Mouse (Mus musculus) MEL (cell line): Measurements from ENCODE around the gene Specc1l. TPM values are rescaled to one million over a fixed set of nuclear protein-coding genes. Genes with fewer than 3 reads are reported as not detected.

Experiments
- DNase-seq: peaks from one replicate; pipeline ENCODE4 v3.0.0; 2011; ENCODE audit warnings: low read depth, low spot score
- H3K27ac ChIP-seq: 2 replicates; pipeline ENCODE4 v1.5.1; 2012; ENCODE audit warnings: low read depth, mild to moderate bottlenecking, control low read depth, low read length, moderate library complexity; ENCODE audit not compliant: control insufficient read depth
- H3K27me3 ChIP-seq, 2 experiments: fragments of 150-350 bp in 1 of 2; sonication (generic) in 1 of 2; 2 replicates each; pipeline ENCODE4 v1.6.1; 2012; ENCODE audit warnings: low read length in 2 of 2, mild to moderate bottlenecking in 2 of 2, improper control_type of control experiment in 1 of 2, moderate library complexity in 1 of 2; ENCODE audit not compliant: insufficient read depth in 2 of 2, control insufficient read depth in 1 of 2
- H3K36me3 ChIP-seq, 2 experiments: 2 replicates each; pipeline ENCODE4 v1.6.1; 2012 to 2014; ENCODE audit warnings: low read length in 2 of 2, improper control_type of control experiment in 1 of 2, inconsistent platforms in 1 of 2, mild to moderate bottlenecking in 1 of 2; ENCODE audit not compliant: insufficient read depth in 2 of 2, control insufficient read depth in 1 of 2
- H3K4me1 ChIP-seq, 2 experiments: fragments of 150-350 bp in 1 of 2; sonication (generic) in 1 of 2; 2 replicates each; pipeline ENCODE4 v1.6.1; 2012; ENCODE audit warnings: low read length in 2 of 2, improper control_type of control experiment in 1 of 2, mild to moderate bottlenecking in 1 of 2; ENCODE audit not compliant: insufficient read depth in 2 of 2, control insufficient read depth in 1 of 2
- H3K4me3 ChIP-seq, 2 experiments: fragments of 150-350 bp in 1 of 2; sonication (generic) in 1 of 2; 2 replicates each; pipeline ENCODE4 v1.5.1; 2012; ENCODE audit warnings: low read depth in 2 of 2, low read length in 2 of 2, mild to moderate bottlenecking in 2 of 2, moderate library complexity in 2 of 2, control low read depth in 1 of 2, improper control_type of control experiment in 1 of 2; ENCODE audit not compliant: control insufficient read depth in 1 of 2, insufficient read depth in 1 of 2
- H3K79me2 ChIP-seq: 2 replicates; pipeline ENCODE4 v1.6.1; 2012; ENCODE audit warnings: mild to moderate bottlenecking, low read length, moderate library complexity; ENCODE audit not compliant: control insufficient read depth, poor library complexity, insufficient read depth
- H3K9ac ChIP-seq: 2 replicates; pipeline ENCODE4 v1.6.1; 2012; ENCODE audit warnings: low read depth, mild to moderate bottlenecking, control low read depth, low read length, moderate library complexity; ENCODE audit not compliant: control insufficient read depth, poor library complexity, severe bottlenecking
- H3K9me3 ChIP-seq: fragments of 150-350 bp; sonication (generic); replicated peaks from 2 replicates; pipeline ENCODE4 v1.6.1; 2012; ENCODE audit warnings: mild to moderate bottlenecking, low read length, improper control_type of control experiment, moderate library complexity; ENCODE audit not compliant: insufficient read depth
- BHLHE40 ChIP-seq: IDR thresholded peaks from 2 replicates; pipeline ENCODE4 v1.6.1; 2012; ENCODE audit warnings: low read depth, mild to moderate bottlenecking, inconsistent platforms, low read length, improper control_type of control experiment, borderline replicate concordance
- CHD1 ChIP-seq: IDR thresholded peaks from 2 replicates; pipeline ENCODE4 v1.6.1; 2012; ENCODE audit warnings: low read depth, mild to moderate bottlenecking, inconsistent platforms, low read length, improper control_type of control experiment
- CHD2 ChIP-seq: IDR thresholded peaks from 2 replicates; pipeline ENCODE4 v1.6.1; 2011; ENCODE audit warnings: low read length, improper control_type of control experiment
- CTCF ChIP-seq, 3 experiments: IDR thresholded peaks in 2 of 3; conservative IDR thresholded peaks in 1 of 3; 2 replicates each; pipeline ENCODE4 v1.5.1; 2011 to 2012; ENCODE audit warnings: low read length in 3 of 3, low read depth in 2 of 3, mild to moderate bottlenecking in 2 of 3, improper control_type of control experiment in 1 of 3, inconsistent platforms in 1 of 3, mixed read lengths in 1 of 3, moderate library complexity in 1 of 3; ENCODE audit not compliant: control insufficient read depth in 1 of 3, insufficient read depth in 1 of 3, poor library complexity in 1 of 3, severe bottlenecking in 1 of 3
- E2F4 ChIP-seq: IDR thresholded peaks from 2 replicates; pipeline ENCODE4 v1.6.1; 2011; ENCODE audit warnings: low read depth, low read length, improper control_type of control experiment, borderline replicate concordance
- ELF1 ChIP-seq: IDR thresholded peaks from 2 replicates; pipeline ENCODE4 v1.6.1; 2014; ENCODE audit warnings: low read depth, mild to moderate bottlenecking, inconsistent platforms, low read length, improper control_type of control experiment, moderate library complexity
- EP300 ChIP-seq, 2 experiments: IDR thresholded peaks; 2 replicates each; pipeline ENCODE4 v1.6.1; 2011; ENCODE audit warnings: improper control_type of control experiment in 2 of 2, low read length in 2 of 2, low read depth in 1 of 2, mild to moderate bottlenecking in 1 of 2
- ETS1 ChIP-seq: IDR thresholded peaks from 2 replicates; pipeline ENCODE4 v1.6.1; 2012; ENCODE audit warnings: low read depth, mild to moderate bottlenecking, inconsistent platforms, low read length, improper control_type of control experiment, moderate library complexity
- GATA1 ChIP-seq: IDR thresholded peaks from 2 replicates; pipeline ENCODE4 v1.6.1; 2011; ENCODE audit warnings: low read depth, low read length, improper control_type of control experiment
- JUND ChIP-seq: IDR thresholded peaks from 2 replicates; pipeline ENCODE4 v1.6.1; 2011; ENCODE audit warnings: low read depth, mild to moderate bottlenecking, improper control_type of control experiment, low read length
- MAFK ChIP-seq: IDR thresholded peaks from 2 replicates; pipeline ENCODE4 v1.6.1; 2011; ENCODE audit warnings: low read depth, mild to moderate bottlenecking, low read length, improper control_type of control experiment, borderline replicate concordance
- MAX ChIP-seq: IDR thresholded peaks from 2 replicates; pipeline ENCODE4 v1.6.1; 2011; ENCODE audit warnings: low read length, improper control_type of control experiment
- MXI1 ChIP-seq: IDR thresholded peaks from 2 replicates; pipeline ENCODE4 v1.6.1; 2011; ENCODE audit warnings: mild to moderate bottlenecking, low read depth, low read length, improper control_type of control experiment
- NELFE ChIP-seq: IDR thresholded peaks from 2 replicates; pipeline ENCODE4 v1.6.1; 2011; ENCODE audit warnings: low read depth, low read length, improper control_type of control experiment
- POLR2A ChIP-seq, 2 experiments: IDR thresholded peaks; 2 replicates each; pipeline ENCODE4 v1.6.1; 2011 to 2012; ENCODE audit warnings: low read length in 2 of 2, mild to moderate bottlenecking in 2 of 2, control low read depth in 1 of 2, improper control_type of control experiment in 1 of 2, low read depth in 1 of 2, moderate library complexity in 1 of 2; ENCODE audit not compliant: control insufficient read depth in 1 of 2, insufficient read depth in 1 of 2, poor library complexity in 1 of 2
- POLR2AphosphoS2 ChIP-seq: IDR thresholded peaks from 2 replicates; pipeline ENCODE4 v1.6.1; 2011; ENCODE audit warnings: low read length, improper control_type of control experiment
- POLR2AphosphoS5 ChIP-seq: IDR thresholded peaks from 2 replicates; pipeline ENCODE4 v1.6.1; 2012; ENCODE audit warnings: low read depth, borderline replicate concordance, mild to moderate bottlenecking, inconsistent platforms, low read length, moderate library complexity, mixed read lengths
- RAD21 ChIP-seq: IDR thresholded peaks from 2 replicates; pipeline ENCODE4 v1.6.1; 2011; ENCODE audit warnings: mild to moderate bottlenecking, low read depth, low read length, improper control_type of control experiment
- SMC3 ChIP-seq: IDR thresholded peaks from 2 replicates; pipeline ENCODE4 v1.6.1; 2011; ENCODE audit warnings: low read depth, low read length, improper control_type of control experiment
- TCF12 ChIP-seq: IDR thresholded peaks from 2 replicates; pipeline ENCODE4 v1.6.1; 2014; ENCODE audit warnings: low read depth, mild to moderate bottlenecking, inconsistent platforms, low read length, improper control_type of control experiment, moderate library complexity
- USF1 ChIP-seq: IDR thresholded peaks from 2 replicates; pipeline ENCODE4 v1.6.1; 2014; ENCODE audit warnings: low read depth, mild to moderate bottlenecking, inconsistent platforms, low read length, improper control_type of control experiment, moderate library complexity
- USF2 ChIP-seq, 2 experiments: IDR thresholded peaks; 2 replicates each; pipeline ENCODE4 v1.6.1; 2011 to 2012; ENCODE audit warnings: improper control_type of control experiment in 2 of 2, low read length in 2 of 2, borderline replicate concordance in 1 of 2, inconsistent platforms in 1 of 2, low read depth in 1 of 2, mild to moderate bottlenecking in 1 of 2; ENCODE audit not compliant: insufficient read depth in 1 of 2
- ZC3H11A ChIP-seq: IDR thresholded peaks from 2 replicates; pipeline ENCODE4 v1.6.1; 2012; ENCODE audit warnings: low read depth, mild to moderate bottlenecking, inconsistent platforms, low read length, improper control_type of control experiment
- polyA plus RNA-seq, 2 experiments: library from polyadenylated mRNA; stranded (reverse) in 1 of 2; unstranded in 1 of 2; fragments of >175 nt in 1 of 2; fragments of >200 nt in 1 of 2; gene quantifications; 2 replicates each; pipeline versions ENCODE4 v1.2.1 to v1.2.4; 2012; ENCODE audit warnings: low replicate concordance in 2 of 2, low read depth in 1 of 2; ENCODE audit not compliant: insufficient read length in 2 of 2, insufficient read depth in 1 of 2, missing spikeins in 1 of 2
- total RNA-seq: library from RNA; depleted of rRNA; stranded (reverse); fragments of 300-350 nt; gene quantifications from 2 replicates; pipeline ENCODE4 v1.2.3, GENCODE M21; 2012

Specc1l gene
- total and polyA plus RNA-seq, 3 experiments, result 12.3 to 30.6 (median 15.1) TPM

DNA sequence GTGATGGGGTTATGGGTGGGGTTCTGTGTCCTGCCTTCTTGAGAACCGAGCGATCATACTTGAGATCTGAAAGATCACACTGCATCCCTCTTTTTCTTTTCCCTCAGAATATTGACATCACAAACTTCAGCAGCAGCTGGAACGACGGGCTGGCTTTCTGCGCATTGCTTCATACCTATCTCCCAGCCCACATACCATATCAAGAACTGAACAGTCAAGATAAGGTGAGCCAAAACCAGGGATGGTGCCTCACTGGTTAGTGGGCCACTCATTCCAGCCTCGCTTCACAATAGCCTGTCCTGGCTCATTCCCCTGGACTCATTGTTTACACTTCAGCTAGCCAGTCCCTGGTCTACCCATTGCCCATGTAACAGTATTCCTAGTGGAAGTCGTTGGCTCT is 95.3 kb downstream of the Specc1l start:
- Histone ChIP-seq H3K79me2 (no peaks in the 10 kb centered on the region), H3K36me3 (peaks cover 0 to 33% of the 10 kb centered on the region in 2 experiments; a peak in 2 of 4 replicates), H3K4me1 (peaks cover 17 to 31% of the 10 kb centered on the region in 2 experiments), H3K27ac (no peak overlapping the region), H3K9ac (no peak overlapping the region), H3K4me3 (no peak overlapping the region), H3K27me3 (no peaks in the 10 kb centered on the region), H3K9me3 (no peaks in the 10 kb centered on the region)
- TF ChIP-seq BHLHE40 (no peak), GATA1 (no peak), POLR2A (IDR thresholded peaks at IDR 0.05; ENCODE audit: control insufficient read depth in 1 of 2, insufficient read depth in 1 of 2, low read depth in 1 of 2, low read length in 2 of 2, poor library complexity in 1 of 2) (no peak), MAFK (no peak), RAD21 (no peak), MXI1 (no peak), EP300 (IDR thresholded peaks at IDR 0.05; ENCODE audit: low read depth in 1 of 2, low read length in 2 of 2) (peak in 1 of 2 experiments; percentile 57; a peak in 1 of 4 replicates), ETS1 (peak; percentile 48; the same call in 1 of the 2 replicates), TCF12 (peak; percentile 65; the same call in 1 of the 2 replicates), SMC3 (no peak), CHD1 (no peak), USF1 (no peak), POLR2AphosphoS2 (no peak), USF2 (IDR thresholded peaks at IDR 0.05; ENCODE audit: borderline replicate concordance in 1 of 2, insufficient read depth in 1 of 2, low read depth in 1 of 2, low read length in 2 of 2) (no peak), CHD2 (no peak), JUND (no peak), ZC3H11A (no peak), POLR2AphosphoS5 (no peak), ELF1 (no peak), NELFE (no peak), MAX (no peak), CTCF (IDR thresholded peaks at IDR 0.05 in 2 of 3, conservative IDR thresholded peaks at IDR 0.05 in 1 of 3; ENCODE audit: control insufficient read depth in 1 of 3, insufficient read depth in 1 of 3, low read depth in 2 of 3, low read length in 3 of 3, poor library complexity in 1 of 3, severe bottlenecking in 1 of 3) (no peak), E2F4 (no peak)
- no peak for DNase-seq
